Mouse (Mus musculus) forebrain, embryonic 13.5 days (tissue): Measurements from ENCODE around the gene Rps12-ps3. TPM values are rescaled to one million over a fixed set of nuclear protein-coding genes. Genes with fewer than 3 reads are reported as not detected.

Experiments used
- ATAC-seq: fragments of 200-750 bp; cut with Nextera tagmentation; 2 replicates; pipeline ENCODE4 v1.8.0; 2017
- H3K27ac ChIP-seq: fragments of 300-500 bp; sonication (generic); 2 replicates; pipeline ENCODE4 v1.5.1; 2015; ENCODE audit warnings: inconsistent platforms, mild to moderate bottlenecking, moderate library complexity
- H3K27me3 ChIP-seq: fragments of 300-500 bp; sonication (generic); 2 replicates; pipeline ENCODE4 v1.6.1; 2015; ENCODE audit warnings: mild to moderate bottlenecking, inconsistent platforms
- H3K36me3 ChIP-seq: fragments of 300-500 bp; sonication (generic); 2 replicates; pipeline ENCODE4 v1.6.1; 2015; ENCODE audit warnings: mild to moderate bottlenecking, inconsistent platforms; ENCODE audit not compliant: poor library complexity, severe bottlenecking
- H3K4me1 ChIP-seq: fragments of 300-500 bp; sonication (generic); 2 replicates; pipeline ENCODE4 v1.6.1; 2015; ENCODE audit warnings: inconsistent platforms
- H3K4me2 ChIP-seq: fragments of 300-500 bp; sonication (generic); 2 replicates; pipeline ENCODE4 v1.6.1; 2015; ENCODE audit warnings: inconsistent platforms, mild to moderate bottlenecking, moderate library complexity
- H3K4me3 ChIP-seq: fragments of 300-500 bp; sonication (generic); 2 replicates; pipeline ENCODE4 v1.5.1; 2015; ENCODE audit warnings: mild to moderate bottlenecking, inconsistent platforms
- H3K9ac ChIP-seq: fragments of 300-500 bp; sonication (generic); 2 replicates; pipeline ENCODE4 v1.6.1; 2015; ENCODE audit warnings: mild to moderate bottlenecking, inconsistent platforms
- H3K9me3 ChIP-seq: fragments of 300-500 bp; sonication (generic); replicated peaks from 2 replicates; pipeline ENCODE4 v1.6.1; 2016; ENCODE audit warnings: inconsistent platforms
- WGBS: fragments of 180-500 bp; shearing (Covaris S2); methylation state at CpG from one replicate; pipeline ENCODE4 v1.1.7; 2015; 5-methylcytosine and 5-hydroxymethylcytosine counted together
- polyA plus RNA-seq: library from polyadenylated mRNA; unstranded; fragments of >200 nt; fragmentation: Nextera tagmentation; extraction: Ambion mirVana; gene quantifications from 2 replicates; pipeline ENCODE4 v1.2.1, GENCODE M21; 2015

Rps12-ps3 gene
- polyA plus RNA-seq, 1 experiment from 2014 or later, result 7.9 TPM

- 74% methylated on average over 3 of the region's 3 CpGs for WGBS
- no peak for ATAC-seq
Observed at GRCm38 (mm10) chr19:59352760-59353159, 30.7 kb downstream of the Rps12-ps3 start.

DNA sequence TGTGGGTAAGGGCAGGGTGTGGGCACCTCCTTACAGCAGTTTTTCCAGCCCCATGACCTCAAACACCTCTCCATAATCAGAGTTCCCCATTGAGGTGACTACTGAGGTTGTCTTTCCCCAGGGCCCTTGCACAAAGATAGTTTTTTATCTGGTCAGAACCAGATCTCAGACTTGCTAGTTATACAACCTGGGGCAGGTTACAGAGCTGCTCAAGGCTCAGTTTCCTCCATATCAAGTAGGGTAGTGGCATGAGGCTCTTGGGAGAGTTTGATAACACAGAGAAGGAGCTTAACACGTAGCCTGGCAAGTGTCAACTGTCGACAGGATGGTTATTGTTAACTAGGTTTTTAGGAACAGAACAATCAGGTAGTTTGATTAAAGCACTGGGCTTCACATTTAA lies 32.8 kb downstream of the Rps12-ps3 start:
- no peak overlapping the region for H3K4me3 ChIP-seq
- no peak for ATAC-seq
- WGBS, result 62% methylated on average over 2 of the region's 2 CpGs

More at GRCm38 (mm10) chr19:59352760-59353159, 30.7 kb downstream of the Rps12-ps3 start:
- Histone ChIP-seq H3K9me3 (no peaks in the 10 kb centered on the region), H3K27me3 (0 out of 2 replicates have a peak, but pooled peaks cover 3% of the 10 kb centered on the region), H3K27ac (no peak overlapping the region), H3K4me2 (no peak overlapping the region), H3K36me3 (no peaks in the 10 kb centered on the region), H3K9ac (no peak overlapping the region), H3K4me1 (no peaks in the 10 kb centered on the region), H3K4me3 (no peak overlapping the region)

GRCm38 (mm10) chr19:59356388-59356787 lies 34.3 kb downstream of the Rps12-ps3 start:
- H3K36me3 ChIP-seq, result no peaks in the 10 kb centered on the region
- H3K4me2 ChIP-seq, result no peak overlapping the region
- H3K27me3 ChIP-seq, result no peaks in the 10 kb centered on the region
- H3K9ac ChIP-seq, result no peak overlapping the region
- H3K4me1 ChIP-seq, result no peaks in the 10 kb centered on the region
- H3K27ac ChIP-seq, result no peak overlapping the region
- no peaks in the 10 kb centered on the region for H3K9me3 ChIP-seq
- 92% methylated on average over 3 of the region's 3 CpGs for WGBS
- H3K4me3 ChIP-seq, result no peak overlapping the region
- no peak for ATAC-seq

More for the DNA sequence above, 32.8 kb downstream of the Rps12-ps3 start:
- Histone ChIP-seq H3K27ac (no peak overlapping the region), H3K27me3 (no peaks in the 10 kb centered on the region), H3K9ac (no peak overlapping the region), H3K4me1 (no peaks in the 10 kb centered on the region), H3K4me2 (no peak overlapping the region), H3K36me3 (no peaks in the 10 kb centered on the region), H3K9me3 (no peaks in the 10 kb centered on the region)

GRCm38 (mm10) chr19:59356843-59357595 lies 34.9 kb downstream of the Rps12-ps3 start:
- no peaks in the 10 kb centered on the region for H3K9me3 ChIP-seq
- H3K9ac ChIP-seq, result no peak overlapping the region
- no peaks in the 10 kb centered on the region for H3K36me3 ChIP-seq
- no peak overlapping the region for H3K4me3 ChIP-seq
- H3K27me3 ChIP-seq, result no peaks in the 10 kb centered on the region
- no peak overlapping the region for H3K4me2 ChIP-seq
- H3K27ac ChIP-seq, result no peak overlapping the region
- 79% methylated on average over 14 of the region's 14 CpGs for WGBS
- no peak for ATAC-seq
- H3K4me1 ChIP-seq, result no peaks in the 10 kb centered on the region

DNA sequence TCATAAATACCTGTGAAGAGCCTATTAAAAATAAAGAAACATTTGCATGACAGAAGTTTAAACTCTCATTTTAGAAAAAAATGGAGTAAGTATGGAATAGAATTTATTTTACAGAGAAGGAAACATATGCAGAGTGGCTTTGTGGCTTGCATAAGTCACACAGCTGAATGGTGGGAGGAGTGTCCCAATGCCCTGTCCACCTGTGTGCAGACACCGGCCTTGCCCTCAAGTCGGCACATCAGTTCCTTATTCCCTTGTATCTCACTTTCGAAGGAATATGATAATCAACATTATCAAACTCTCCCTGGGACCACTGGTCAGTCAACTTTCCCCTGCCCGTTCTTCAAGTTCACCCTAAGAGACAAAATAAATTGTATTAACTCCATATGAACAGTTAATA lies 35.8 kb downstream of the Rps12-ps3 start:
- no peaks in the 10 kb centered on the region for H3K9me3 ChIP-seq
- no peak overlapping the region for H3K4me3 ChIP-seq
- no peak overlapping the region for H3K9ac ChIP-seq
- H3K27me3 ChIP-seq, result no peaks in the 10 kb centered on the region
- no peak for ATAC-seq
- H3K27ac ChIP-seq, result no peak overlapping the region
- H3K4me1 ChIP-seq, result no peaks in the 10 kb centered on the region
- WGBS, result 86% methylated on average over 4 of the region's 4 CpGs
- H3K4me2 ChIP-seq, result no peak overlapping the region
- H3K36me3 ChIP-seq, result no peaks in the 10 kb centered on the region

DNA sequence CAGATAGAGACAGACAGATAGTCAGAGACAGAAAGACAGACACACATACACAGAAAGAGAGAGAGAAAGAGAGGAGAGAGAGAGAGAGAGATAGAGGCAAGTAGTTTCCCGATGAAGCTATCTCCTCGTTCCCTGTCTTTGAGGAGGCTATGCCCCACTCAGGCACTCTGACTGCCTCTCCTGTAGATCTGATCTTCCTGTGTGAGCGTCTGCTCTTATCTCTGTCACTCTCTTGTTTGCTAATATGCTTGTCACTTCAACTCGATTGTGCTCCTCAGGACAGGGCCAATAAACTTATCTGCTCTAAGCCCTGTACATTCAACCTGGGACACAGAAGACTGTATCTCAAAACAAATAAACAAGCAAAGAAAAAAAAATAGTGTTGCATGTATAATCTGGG lies 37.1 kb downstream of the Rps12-ps3 start:
- H3K27ac ChIP-seq, result no peak overlapping the region
- no peak overlapping the region for H3K4me3 ChIP-seq
- no peaks in the 10 kb centered on the region for H3K36me3 ChIP-seq
- H3K9ac ChIP-seq, result no peak overlapping the region
- no peaks in the 10 kb centered on the region for H3K27me3 ChIP-seq
- no peak overlapping the region for H3K4me2 ChIP-seq
- 76% methylated on average over 4 of the region's 4 CpGs for WGBS
- no peaks in the 10 kb centered on the region for H3K4me1 ChIP-seq
- ATAC-seq, result no peak
- H3K9me3 ChIP-seq, result no peaks in the 10 kb centered on the region

DNA sequence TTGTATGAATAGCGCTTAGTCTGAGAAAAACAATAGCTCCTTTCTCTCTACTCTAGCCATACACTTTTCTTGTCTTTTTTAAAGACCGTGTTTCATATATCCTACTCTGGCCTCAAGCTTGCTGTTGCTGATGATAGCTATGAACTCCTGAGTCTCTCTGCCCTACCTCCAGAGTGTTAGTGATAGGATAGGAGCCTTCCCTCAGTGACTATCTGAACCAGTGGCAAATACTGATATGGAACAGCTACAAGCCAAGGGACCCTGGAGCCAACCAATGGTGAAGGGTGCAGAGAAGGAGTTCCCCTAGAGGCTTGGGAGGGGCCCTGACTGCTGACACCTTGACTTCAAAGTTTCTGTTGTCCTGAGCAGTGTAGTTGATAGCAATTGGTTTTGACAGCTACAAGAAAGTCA lies 38.4 kb downstream of the Rps12-ps3 start:
- Histone ChIP-seq H3K27me3 (no peaks in the 10 kb centered on the region), H3K9ac (no peak overlapping the region), H3K4me1 (no peaks in the 10 kb centered on the region), H3K4me3 (no peak overlapping the region), H3K9me3 (no peaks in the 10 kb centered on the region), H3K36me3 (no peaks in the 10 kb centered on the region), H3K4me2 (no peak overlapping the region), H3K27ac (no peak overlapping the region)
- whole genome bisulfite sequencing, result 14% methylated on average over 2 of the region's 2 CpGs
- no peak for ATAC-seq

DNA sequence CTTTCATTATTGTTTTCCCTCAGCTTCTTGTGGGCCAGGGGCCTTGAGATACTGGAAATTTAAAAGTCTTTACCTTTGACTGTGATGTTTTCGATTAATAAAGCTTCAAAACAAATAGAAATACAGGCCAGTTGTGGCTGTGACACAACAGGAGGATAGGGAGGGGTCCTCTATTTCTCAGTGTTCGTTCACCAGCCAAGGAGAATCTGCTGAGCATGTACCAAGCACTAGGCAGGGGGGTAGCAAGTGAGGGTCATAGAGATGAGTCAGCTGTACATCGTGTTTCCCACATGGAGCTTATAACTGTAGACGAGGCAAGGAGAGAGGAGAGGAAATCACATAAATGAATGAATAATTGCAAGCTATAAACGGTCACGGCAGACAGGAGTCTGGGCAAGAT lies 40.6 kb downstream of the Rps12-ps3 start:
- Histone ChIP-seq H3K9me3 (no peaks in the 10 kb centered on the region), H3K27ac (no peak overlapping the region), H3K4me2 (no peak overlapping the region), H3K27me3 (no peaks in the 10 kb centered on the region), H3K4me1 (no peaks in the 10 kb centered on the region), H3K4me3 (no peak overlapping the region), H3K9ac (no peak overlapping the region), H3K36me3 (no peaks in the 10 kb centered on the region)
- ATAC-seq, result no peak
- 87% methylated on average over 6 of the region's 6 CpGs for WGBS

GRCm38 (mm10) chr19:59363666-59364065 lies 41.6 kb downstream of the Rps12-ps3 start:
- WGBS, result 88% methylated on average over 3 of the region's 3 CpGs
- H3K4me1 ChIP-seq, result no peaks in the 10 kb centered on the region
- H3K36me3 ChIP-seq, result no peaks in the 10 kb centered on the region
- H3K9ac ChIP-seq, result no peak overlapping the region
- H3K4me3 ChIP-seq, result no peak overlapping the region
- ATAC-seq, result no peak
- no peaks in the 10 kb centered on the region for H3K9me3 ChIP-seq
- no peaks in the 10 kb centered on the region for H3K27me3 ChIP-seq
- no peak overlapping the region for H3K27ac ChIP-seq
- no peak overlapping the region for H3K4me2 ChIP-seq

DNA sequence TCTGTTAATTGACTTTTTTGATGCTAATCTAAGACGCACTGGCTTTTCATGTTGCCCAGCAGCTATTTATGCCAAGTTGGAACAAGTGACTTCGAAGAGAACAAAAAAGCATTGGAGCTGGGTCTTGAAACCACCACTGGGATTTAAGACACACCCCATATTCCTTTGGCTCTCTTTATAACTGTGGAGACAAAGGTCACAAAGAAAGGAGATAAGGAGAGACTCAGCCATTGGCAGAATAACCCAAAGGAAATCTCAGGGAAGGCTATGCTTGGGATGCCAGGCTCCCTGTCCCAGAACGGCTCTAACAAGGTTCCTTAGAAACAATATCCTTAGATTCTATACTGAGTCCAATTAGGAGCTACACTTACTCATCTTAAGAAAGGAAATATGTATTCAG lies 44.6 kb downstream of the Rps12-ps3 start:
- Histone ChIP-seq H3K27ac (no peak overlapping the region), H3K4me1 (no peaks in the 10 kb centered on the region), H3K4me3 (no peak overlapping the region), H3K4me2 (no peak overlapping the region), H3K9ac (no peak overlapping the region), H3K36me3 (no peaks in the 10 kb centered on the region), H3K27me3 (no peaks in the 10 kb centered on the region), H3K9me3 (no peaks in the 10 kb centered on the region)
- WGBS, result 42% methylated on average over 3 of the region's 3 CpGs
- no peak for ATAC-seq

DNA sequence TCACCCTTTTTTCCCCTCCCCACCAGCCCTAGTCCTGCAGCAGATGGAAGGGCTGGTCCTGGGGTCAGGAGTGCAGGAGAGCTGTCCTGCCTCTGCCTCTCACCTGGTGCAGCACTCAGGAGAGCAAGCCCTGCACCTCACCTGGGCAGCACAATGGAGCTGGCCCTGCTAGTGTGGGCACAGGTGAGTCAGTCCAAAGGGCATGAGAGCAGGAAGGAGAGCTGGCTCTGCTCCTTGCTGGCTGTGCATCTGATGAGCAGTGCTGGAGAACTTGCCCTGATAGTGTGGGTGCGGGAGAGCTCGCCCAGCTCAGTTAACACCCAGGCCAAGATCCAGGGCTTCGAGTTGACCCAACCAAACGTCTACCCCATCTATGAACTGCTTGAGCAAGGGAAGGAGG lies 45.8 kb downstream of the Rps12-ps3 start:
- Histone ChIP-seq H3K36me3 (no peaks in the 10 kb centered on the region), H3K27me3 (no peaks in the 10 kb centered on the region), H3K4me2 (no peak overlapping the region), H3K4me3 (no peak overlapping the region), H3K9ac (no peak overlapping the region), H3K4me1 (no peaks in the 10 kb centered on the region), H3K27ac (no peak overlapping the region), H3K9me3 (no peaks in the 10 kb centered on the region)
- ATAC-seq, result no peak
- WGBS, result 87% methylated on average over 4 of the region's 4 CpGs

GRCm38 (mm10) chr19:59371016-59371415 lies 48.9 kb downstream of the Rps12-ps3 start:
- peaks cover 5% of the 10 kb centered on the region for H3K9me3 ChIP-seq

More at GRCm38 (mm10) chr19:59371016-59371415, 48.9 kb downstream of the Rps12-ps3 start:
- no peaks in the 10 kb centered on the region for H3K36me3 ChIP-seq
- no peaks in the 10 kb centered on the region for H3K27me3 ChIP-seq
- 78% methylated on average over 4 of the region's 4 CpGs for WGBS
- H3K4me2 ChIP-seq, result no peak overlapping the region
- no peak overlapping the region for H3K4me3 ChIP-seq
- H3K4me1 ChIP-seq, result no peaks in the 10 kb centered on the region
- no peak overlapping the region for H3K9ac ChIP-seq
- no peak overlapping the region for H3K27ac ChIP-seq
- ATAC-seq, result no peak
